In genomic region chr4:118044510-118044909, GRCm38 (mm10) we compare ENCODE assay signal across 28 mouse cellular contexts.
DNase-seq lines count a peak whose midpoint lies in the region; ATAC-seq and TF ChIP-seq lines count a peak whose summit lies in the region.
"Had no signal": no experiment of that assay in that cellular context is flagged by ENCODE, and none has a peak within 500 bp of the region (broad histone marks: within the 10 kb centered on the region; RNA-seq: fewer than 3 reads in every experiment).

No protein-coding gene starts in this region.

- peak; percentile 45 for DNase-seq in gastrocnemius, adult 2 months
- DNase-seq in gastrocnemius, adult 18-20 months (ENCODE audit: low spot score): no peak
- peak; percentile 41 to 42 for DNase-seq in kidney, postnatal 36 days
- no peak for DNase-seq in kidney, adult 11 months
- no peak for DNase-seq in limb, embryonic 10.5 days (ENCODE audit: low spot score)
- no peak for DNase-seq in stomach, postnatal 0 days (ENCODE audit: low spot score)
- no peak for DNase-seq in left cerebral cortex, adult 11 months (ENCODE audit: low spot score)
- DNase-seq: adrenal gland, postnatal 14 days; cerebellum, adult 11 months; cerebellum, adult 9-10 months; cerebellum, postnatal 36 days; gastrocnemius, postnatal 36 days; heart, adult 18-20 months; heart, postnatal 36 days; left cerebral cortex, postnatal 4 days; liver, embryonic 13.5 days; lung, embryonic 14.5 days; right cerebral cortex, postnatal 4 days had no signal

- H3K4me2 ChIP-seq in stomach, postnatal 0 days (replicated peaks; ENCODE audit: low read depth): no peak overlapping the region
- H3K4me2 ChIP-seq: embryonic facial prominence, embryonic 12.5 days; heart, embryonic 11.5 days; hindbrain, embryonic 12.5 days; intestine, embryonic 15.5 days; liver, embryonic 13.5 days; lung, embryonic 14.5 days; neural tube, embryonic 13.5 days had no signal

- H3K4me3 ChIP-seq in gastrocnemius, adult 2 months: no peak overlapping the region
- no peak overlapping the region for H3K4me3 ChIP-seq in limb, embryonic 10.5 days
- no peak overlapping the region for H3K4me3 ChIP-seq in stomach, postnatal 0 days (ENCODE audit: low read depth, low read length)
- H3K4me3 ChIP-seq: embryonic facial prominence, embryonic 12.5 days; hindbrain, embryonic 12.5 days; intestine, embryonic 15.5 days; liver, embryonic 13.5 days; midbrain, embryonic 10.5 days; neural tube, embryonic 13.5 days had no signal

- ATAC-seq in stomach, postnatal 0 days (ENCODE audit: low FRiP score, low TSS enrichment): no peak
- ATAC-seq: forebrain, embryonic 14.5 days; hindbrain, postnatal 0 days; intestine, embryonic 15.5 days; Patski had no signal

- H3K9ac ChIP-seq in stomach, postnatal 0 days (ENCODE audit: low read length): no peak overlapping the region
- H3K9ac ChIP-seq: embryonic facial prominence, embryonic 12.5 days; hindbrain, embryonic 12.5 days; intestine, embryonic 15.5 days; liver, embryonic 13.5 days; lung, embryonic 14.5 days; neural tube, embryonic 13.5 days had no signal

- H3K27me3 ChIP-seq in limb, embryonic 10.5 days (ENCODE audit: low read depth, poor library complexity, severe bottlenecking): no peaks in the 10 kb centered on the region
- no peaks in the 10 kb centered on the region for H3K27me3 ChIP-seq in stomach, postnatal 0 days (ENCODE audit: control insufficient read depth, insufficient read depth, low read length)
- H3K27me3 ChIP-seq: embryonic facial prominence, embryonic 12.5 days; hindbrain, embryonic 12.5 days; intestine, embryonic 15.5 days; liver, embryonic 13.5 days; neural tube, embryonic 13.5 days; Patski had no signal

- no peaks in the 10 kb centered on the region for H3K9me3 ChIP-seq in limb, embryonic 10.5 days (replicated peaks)
- no peaks in the 10 kb centered on the region for H3K9me3 ChIP-seq in stomach, postnatal 0 days (ENCODE audit: control insufficient read depth, low read length)
- H3K9me3 ChIP-seq: embryonic facial prominence, embryonic 12.5 days; G1E; hindbrain, embryonic 12.5 days; intestine, embryonic 15.5 days; liver, embryonic 13.5 days; midbrain, embryonic 10.5 days; neural tube, embryonic 13.5 days had no signal

- intact Hi-C loops in gastrocnemius, adult 2 months (cut with DNase I): loop anchor here (5.0 kb wide), 2 partner anchors 33 to 47 kb away; no protein-coding TSS in a partner anchor

- H3K27ac ChIP-seq in gastrocnemius, adult 2 months: peak overlapping the region; percentile 28; the same call in 1 of the 2 replicates
- H3K27ac ChIP-seq in limb, embryonic 10.5 days: peak overlapping the region; percentile 11; the same call in 1 of the 2 replicates
- 0 out of 2 replicates have a peak overlapping the region, but pooled peaks have one; percentile 14 for H3K27ac ChIP-seq in stomach, postnatal 0 days (replicated peaks)
- H3K27ac ChIP-seq: embryonic facial prominence, embryonic 12.5 days; hindbrain, embryonic 12.5 days; hindbrain, postnatal 0 days; intestine, embryonic 15.5 days; liver, embryonic 13.5 days; midbrain, embryonic 10.5 days; neural tube, embryonic 13.5 days had no signal

- no peaks in the 10 kb centered on the region for H3K36me3 ChIP-seq in limb, embryonic 10.5 days
- H3K36me3 ChIP-seq in stomach, postnatal 0 days (ENCODE audit: control insufficient read depth, insufficient read depth, low read length): no peaks in the 10 kb centered on the region
- H3K36me3 ChIP-seq: embryonic facial prominence, embryonic 12.5 days; hindbrain, embryonic 12.5 days; intestine, embryonic 15.5 days; liver, embryonic 13.5 days; midbrain, embryonic 10.5 days; neural tube, embryonic 13.5 days had no signal

- no peak for TF ChIP-seq CTCF in gastrocnemius, adult 2 months (IDR thresholded peaks at IDR 0.05)
- no peak for TF ChIP-seq CTCF in stomach, postnatal 0 days (IDR thresholded peaks at IDR 0.05; ENCODE audit: low read depth)

- no peak for TF ChIP-seq EP300 in stomach, postnatal 0 days (optimal IDR thresholded peaks at IDR 0.05)

- 69% methylated on average over 9 of the region's 9 CpGs for WGBS in limb, embryonic 10.5 days
- 45% methylated on average over 9 of the region's 9 CpGs for WGBS in stomach, postnatal 0 days

- peaks cover 62% of the 10 kb centered on the region for H3K4me1 ChIP-seq in limb, embryonic 10.5 days
- no peaks in the 10 kb centered on the region for H3K4me1 ChIP-seq in stomach, postnatal 0 days (replicated peaks; ENCODE audit: control insufficient read depth, insufficient read depth)

Comparison
In these comparisons a context has a peak if more than half of its experiments do, and no peak if none do; other contexts are left out.
1. DNase-seq: peak in gastrocnemius, adult 2 months (single experiment) and kidney, postnatal 36 days (2 of 2); none in gastrocnemius, adult 18-20 months (single experiment), kidney, adult 11 months (single experiment), limb, embryonic 10.5 days (single experiment), stomach, postnatal 0 days (single experiment) and left cerebral cortex, adult 11 months (single experiment).
2. Peak in every context shown above with its lines, with median percentiles within 50 percentile points of each other: H3K27ac ChIP-seq.